Mouse (Mus musculus) neutrophil, adult 5-6 weeks (primary cell): Measurements from ENCODE around the gene Mllt3. TPM values are rescaled to one million over a fixed set of nuclear protein-coding genes. Genes with fewer than 3 reads are reported as not detected.
A peak's percentile ranks its signal among the peaks of the same experiment; 100 is the strongest.

Experiments
- ATAC-seq: fragments of 151-379, 151-347 bp; 2 replicates; pipeline ENCODE4 v1.8.0; 2017; ENCODE audit warnings: mild to moderate bottlenecking, moderate TSS enrichment; ENCODE audit not compliant: insufficient number of reproducible peaks, poor library complexity, low FRiP score, severe bottlenecking; ENCODE audit errors: extremely low read depth
- total RNA-seq: library from RNA; stranded (forward); fragments of 200-1000 nt; gene quantifications from 2 replicates; pipeline ENCODE4 v1.2.3, GENCODE M21; 2017

Mllt3 gene
- total RNA-seq, 1 experiment from 2014 or later: 16.1 TPM

DNA sequence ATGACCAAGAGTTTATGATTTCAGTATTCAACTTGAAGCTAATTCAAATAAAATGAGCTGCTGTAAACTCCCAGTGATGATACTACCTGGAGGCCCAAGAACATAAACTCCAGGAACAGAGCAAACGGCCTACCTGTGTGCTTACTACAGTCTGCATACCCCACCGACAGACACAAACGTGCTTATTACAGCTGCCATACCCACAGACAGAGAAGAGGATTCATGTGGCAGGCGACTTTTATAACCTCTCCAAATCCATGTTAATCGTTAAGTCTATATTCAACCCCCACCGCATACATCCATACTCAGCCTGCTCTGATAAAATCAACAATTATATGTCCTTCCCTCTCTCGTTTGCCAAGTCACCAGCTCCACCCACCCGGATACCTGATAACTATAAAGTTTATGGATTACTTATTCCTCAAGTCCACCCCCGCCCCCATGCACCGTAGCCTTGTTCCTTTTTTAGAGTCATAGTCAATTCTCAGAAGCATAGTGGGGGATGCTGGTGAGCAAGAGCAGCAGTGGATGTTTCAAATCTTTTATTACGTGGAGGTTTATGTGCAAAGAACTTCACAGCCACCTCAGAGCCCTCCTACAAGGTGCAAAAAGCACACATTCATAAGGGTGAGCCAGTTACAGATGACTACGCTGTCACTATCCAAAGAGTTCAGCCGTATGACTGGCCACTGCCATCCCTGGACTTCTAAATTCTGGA lies 70.0 kb downstream of the Mllt3 start:
- ATAC-seq: no peak

DNA sequence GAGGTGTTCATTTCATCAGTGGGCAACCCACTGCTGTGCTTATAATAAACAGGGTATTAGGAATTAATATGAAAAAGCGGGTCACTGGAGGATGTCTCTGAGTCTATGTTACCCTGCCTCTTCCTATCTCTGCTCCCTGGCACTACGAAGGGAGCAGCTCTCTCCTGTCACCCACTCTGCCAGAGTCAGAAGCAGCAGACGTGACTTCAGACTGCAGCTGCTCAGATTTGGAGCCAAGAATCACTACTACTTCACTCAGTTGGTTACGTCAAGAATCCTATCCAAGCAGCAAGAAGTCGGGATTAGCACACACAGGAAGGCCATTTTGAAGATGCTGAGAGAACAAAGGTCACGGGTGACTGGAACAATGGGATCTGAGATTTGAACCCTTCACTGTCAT lies 71.3 kb downstream of the Mllt3 start:
- ATAC-seq: no peak

DNA sequence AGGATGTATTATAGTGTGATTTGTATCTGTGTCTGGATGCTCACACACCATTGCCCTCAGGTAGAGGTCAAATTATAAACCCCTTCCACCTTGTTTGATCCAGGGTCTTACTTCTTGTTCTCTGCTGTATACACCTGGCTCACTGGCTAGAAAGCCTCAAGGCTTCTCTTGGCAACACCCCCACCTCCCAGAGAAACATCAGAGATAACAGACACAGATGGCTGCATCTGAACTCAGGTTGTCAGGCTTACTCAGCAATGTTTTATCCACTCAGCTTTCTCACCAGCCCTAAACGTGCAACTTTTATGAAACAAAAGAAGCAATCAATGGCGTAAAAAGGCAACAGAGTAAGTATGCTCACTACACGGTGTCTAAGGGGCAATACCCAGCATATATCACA lies 75.3 kb downstream of the Mllt3 start:
- no peak for ATAC-seq

DNA sequence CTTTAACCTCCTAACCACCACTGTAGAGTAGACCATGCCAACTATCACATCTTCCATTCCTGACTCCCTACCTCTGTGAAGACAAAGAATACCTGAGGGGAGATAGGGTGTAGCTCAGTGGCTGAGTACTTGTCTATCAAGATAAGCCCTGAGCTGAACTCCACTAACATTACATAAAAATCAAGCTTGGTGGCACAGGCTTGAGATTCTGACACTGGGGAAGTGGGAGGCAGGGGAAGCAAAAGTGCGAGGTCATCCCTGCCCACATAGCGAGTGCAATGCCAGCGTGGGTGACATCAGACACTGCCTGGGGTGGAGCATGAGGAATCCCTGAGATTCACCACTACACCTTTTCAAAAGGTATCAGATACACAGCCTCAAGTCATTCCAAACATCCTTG lies 76.0 kb downstream of the Mllt3 start:
- ATAC-seq: no peak

DNA sequence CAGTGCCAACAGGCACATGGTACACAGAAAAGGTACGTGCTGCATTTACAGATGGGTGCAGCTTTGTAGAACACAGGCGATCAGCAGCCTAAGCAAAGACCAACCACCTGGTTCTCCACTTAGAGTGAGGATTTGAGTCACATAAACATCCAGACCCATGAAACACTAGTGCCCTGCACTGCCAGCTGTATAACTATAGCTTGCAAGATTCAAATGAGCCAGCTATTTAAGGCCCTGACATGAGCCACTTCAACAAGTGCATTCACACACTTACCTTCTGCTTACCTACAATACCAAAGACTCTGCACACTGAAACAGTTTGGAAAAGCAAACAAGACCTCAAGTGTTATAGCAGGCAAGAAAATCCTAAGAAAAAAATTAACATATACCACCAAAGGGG lies 78.0 kb downstream of the Mllt3 start:
- no peak for ATAC-seq

DNA sequence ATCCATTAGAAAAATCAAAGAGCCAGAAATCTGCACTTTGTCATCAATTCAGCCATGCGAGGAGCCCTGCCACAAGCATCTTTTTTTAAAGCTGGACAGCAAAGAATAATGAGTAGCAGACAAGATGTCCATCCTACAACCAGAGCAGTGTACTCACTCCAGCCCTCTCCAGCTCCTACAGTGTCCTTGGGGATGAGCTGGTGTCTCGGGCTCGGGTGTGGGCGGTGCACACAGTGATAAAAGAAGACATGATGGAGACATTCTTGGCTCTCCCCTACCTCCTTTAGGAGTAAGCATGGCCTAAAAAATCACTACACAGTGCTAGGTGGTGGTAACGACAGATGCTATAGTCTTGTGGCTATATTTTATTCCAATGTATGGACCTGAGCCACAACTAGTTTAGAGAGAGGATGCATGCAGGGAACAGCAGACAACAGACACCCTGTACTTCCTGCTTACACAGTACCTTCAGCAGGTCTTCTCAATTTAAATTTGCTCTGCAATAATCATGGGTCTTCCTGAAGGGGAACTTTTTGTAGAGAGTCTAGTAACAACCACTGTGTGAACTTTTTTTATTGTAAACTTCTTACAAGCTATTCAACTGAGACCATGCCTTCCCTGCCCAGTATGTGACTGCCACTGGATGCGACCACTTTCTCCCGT lies 78.6 kb downstream of the Mllt3 start:
- no peak for ATAC-seq

DNA sequence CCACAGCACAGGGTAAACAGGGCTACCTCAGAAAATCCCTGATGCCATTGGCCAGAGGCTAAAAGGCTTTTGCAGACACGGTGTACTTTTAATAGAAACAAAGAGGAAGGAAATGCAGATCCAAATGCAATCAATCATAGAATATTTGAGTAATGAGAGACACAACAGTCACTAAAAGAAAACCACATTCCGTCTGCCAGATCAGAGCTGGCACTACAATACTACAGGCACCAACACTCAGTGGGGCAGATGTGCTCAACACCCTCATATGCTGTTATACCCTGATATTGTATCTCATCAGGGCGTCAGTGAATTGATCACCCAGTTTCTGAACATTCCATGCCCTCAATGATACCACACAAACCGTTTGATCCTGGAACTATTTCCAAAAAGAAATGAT lies 79.4 kb downstream of the Mllt3 start:
- no peak for ATAC-seq

DNA sequence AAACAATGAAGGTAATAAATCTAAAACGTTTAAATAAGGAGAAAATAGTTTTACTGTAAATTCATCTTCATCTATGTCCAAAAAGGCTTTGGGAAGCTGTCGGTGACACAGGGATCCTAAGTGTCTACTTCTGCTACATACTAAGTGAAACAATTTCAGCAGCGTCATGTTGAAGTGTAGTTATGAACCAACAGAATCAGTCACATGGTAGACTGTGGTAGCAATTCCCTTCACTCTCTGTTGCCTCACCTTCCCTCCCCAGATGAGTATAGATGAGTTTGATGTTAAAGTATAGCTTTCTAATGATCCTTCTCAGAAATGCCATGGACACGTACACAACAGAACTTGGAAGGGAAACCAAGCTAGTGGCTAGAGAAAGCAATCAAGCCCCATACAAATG lies 79.9 kb downstream of the Mllt3 start:
- no peak for ATAC-seq

DNA sequence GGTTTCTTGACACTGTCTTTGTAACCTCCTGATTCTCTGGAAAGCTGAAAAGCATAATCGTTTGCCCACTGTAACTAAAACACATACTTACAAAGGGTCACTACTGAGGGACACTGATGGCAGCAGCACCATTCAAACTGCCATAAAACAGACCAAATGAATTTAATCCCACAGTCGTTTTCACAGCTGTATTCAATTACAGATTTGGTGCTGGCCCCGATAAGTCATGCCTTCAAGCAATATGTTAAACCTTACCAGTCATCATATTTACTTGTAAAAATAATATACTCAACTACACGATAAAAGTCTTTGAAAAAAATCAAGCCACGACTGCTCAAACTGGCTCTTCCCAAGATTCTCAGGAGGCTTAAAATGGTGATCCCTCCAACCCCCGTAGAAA lies 83.7 kb downstream of the Mllt3 start:
- ATAC-seq: no peak

DNA sequence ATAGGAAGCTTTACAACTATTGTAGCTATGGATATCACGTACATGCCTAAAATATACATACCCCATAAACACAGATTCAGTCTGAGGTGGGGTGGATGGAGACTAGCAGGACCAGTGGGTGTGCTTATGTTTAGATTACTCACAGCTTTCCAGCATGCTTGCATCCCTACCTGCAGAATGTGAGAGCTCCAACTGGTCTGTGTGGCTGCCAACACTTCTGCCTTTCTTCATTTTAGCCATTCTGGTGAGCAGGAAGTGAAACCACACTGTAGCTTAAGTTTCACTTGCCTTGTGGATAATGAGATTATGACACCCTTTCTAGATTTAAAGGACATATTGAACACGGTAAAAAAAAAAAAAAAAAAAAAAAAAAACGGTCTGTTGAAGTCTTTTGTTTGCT lies 88.8 kb downstream of the Mllt3 start:
- peak; percentile 90 for ATAC-seq

DNA sequence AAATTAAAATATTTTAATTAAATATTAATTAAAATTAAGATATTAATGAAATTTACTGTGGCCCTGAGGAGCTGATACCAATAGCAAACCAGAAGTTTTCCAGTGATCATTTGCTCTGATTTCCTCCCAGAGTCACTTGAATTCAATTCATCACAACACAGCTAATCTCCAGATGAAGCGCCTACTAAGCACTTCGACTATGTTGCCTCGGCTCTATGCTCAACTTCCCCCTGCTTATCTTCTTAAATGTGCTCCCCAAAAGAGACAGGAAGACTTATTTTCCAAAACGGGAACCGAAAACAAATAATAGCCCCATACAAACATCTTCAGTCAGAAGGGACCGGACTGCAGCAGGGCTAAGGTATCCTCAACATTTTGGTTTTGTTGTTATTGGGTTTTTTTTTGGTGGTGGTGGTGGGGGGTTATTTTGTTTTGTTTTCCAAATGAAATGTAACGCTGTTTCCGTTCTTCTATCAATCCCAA lies 90.2 kb downstream of the Mllt3 start:
- ATAC-seq: no peak

DNA sequence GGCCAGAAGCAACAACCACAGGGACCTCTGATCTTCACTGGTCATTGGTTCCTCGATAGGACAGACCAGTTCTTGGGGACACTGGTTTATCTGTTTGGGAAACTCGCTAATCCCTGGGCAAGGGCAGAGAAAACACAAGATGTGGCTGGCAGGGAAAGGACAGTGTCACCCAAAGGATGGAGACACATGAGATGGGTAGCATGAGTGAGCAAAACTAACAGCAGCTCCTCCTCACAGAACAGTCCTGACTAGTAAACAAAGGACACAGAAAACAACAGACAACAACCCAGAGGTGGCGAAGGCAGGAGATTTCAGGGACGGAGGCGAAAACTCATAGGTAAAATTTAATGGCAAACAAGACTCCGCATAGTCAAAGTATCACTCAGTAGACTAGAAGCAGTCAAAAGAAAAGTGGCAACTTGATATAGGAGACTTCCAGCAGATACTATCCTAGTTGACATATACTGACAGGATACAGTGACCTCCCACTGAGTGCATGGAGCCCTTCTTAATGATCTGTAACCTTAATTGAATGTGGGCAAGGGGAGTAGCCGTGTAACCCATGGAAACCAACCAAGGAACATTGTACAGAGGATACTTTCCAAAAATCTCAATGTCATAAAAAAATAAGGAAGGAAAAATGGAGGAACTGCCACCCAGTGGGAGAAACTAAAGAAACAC lies 93.5 kb downstream of the Mllt3 start:
- no peak for ATAC-seq

DNA sequence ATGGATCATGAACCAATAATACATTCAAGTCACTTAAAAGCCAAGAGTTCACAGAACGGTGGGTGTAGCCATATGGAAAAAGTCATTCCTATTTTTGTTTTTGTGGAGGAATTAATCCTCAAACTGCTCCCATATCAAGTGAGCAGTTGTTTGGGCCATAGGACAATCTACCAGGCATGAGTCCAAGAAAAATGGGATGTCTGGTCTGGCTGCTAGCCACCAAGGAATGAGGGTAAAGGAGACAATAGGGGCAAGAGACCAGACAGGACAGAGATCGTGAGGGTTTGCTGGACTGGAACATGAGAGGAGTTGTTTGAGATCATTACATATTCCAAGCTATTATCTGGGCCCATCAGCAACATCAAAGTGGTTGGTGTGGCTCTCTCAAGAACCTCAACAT lies 96.8 kb downstream of the Mllt3 start:
- no peak for ATAC-seq

DNA sequence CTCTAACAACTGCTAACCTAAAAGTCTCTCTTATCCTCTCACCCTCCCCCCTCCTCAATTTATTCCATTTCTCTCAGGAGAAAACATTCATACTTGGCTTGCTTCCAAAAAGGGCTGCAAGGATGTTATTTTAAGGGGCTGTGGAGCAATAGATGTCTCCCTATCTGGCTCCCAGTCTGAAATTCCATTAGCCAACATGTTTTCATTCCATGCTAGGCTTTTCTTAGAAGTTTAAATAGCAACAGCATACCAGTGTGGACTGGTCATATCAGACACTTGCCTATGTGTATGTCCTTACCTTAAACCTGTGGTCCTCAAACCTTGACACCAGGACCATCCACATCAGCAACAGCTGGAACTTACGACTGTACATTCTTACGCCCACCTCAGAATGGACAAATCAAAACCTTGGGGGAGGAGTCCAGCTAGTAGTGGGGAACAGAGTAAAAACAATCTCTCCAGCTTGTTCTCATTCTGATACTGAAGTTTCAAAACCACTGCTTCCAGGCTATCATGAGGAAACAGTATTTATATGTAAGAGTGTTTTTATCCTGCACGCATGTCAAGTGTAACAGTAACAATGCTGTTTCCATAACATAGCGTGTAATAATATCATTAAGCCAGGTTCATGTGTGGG lies 99.3 kb downstream of the Mllt3 start:
- no peak for ATAC-seq

DNA sequence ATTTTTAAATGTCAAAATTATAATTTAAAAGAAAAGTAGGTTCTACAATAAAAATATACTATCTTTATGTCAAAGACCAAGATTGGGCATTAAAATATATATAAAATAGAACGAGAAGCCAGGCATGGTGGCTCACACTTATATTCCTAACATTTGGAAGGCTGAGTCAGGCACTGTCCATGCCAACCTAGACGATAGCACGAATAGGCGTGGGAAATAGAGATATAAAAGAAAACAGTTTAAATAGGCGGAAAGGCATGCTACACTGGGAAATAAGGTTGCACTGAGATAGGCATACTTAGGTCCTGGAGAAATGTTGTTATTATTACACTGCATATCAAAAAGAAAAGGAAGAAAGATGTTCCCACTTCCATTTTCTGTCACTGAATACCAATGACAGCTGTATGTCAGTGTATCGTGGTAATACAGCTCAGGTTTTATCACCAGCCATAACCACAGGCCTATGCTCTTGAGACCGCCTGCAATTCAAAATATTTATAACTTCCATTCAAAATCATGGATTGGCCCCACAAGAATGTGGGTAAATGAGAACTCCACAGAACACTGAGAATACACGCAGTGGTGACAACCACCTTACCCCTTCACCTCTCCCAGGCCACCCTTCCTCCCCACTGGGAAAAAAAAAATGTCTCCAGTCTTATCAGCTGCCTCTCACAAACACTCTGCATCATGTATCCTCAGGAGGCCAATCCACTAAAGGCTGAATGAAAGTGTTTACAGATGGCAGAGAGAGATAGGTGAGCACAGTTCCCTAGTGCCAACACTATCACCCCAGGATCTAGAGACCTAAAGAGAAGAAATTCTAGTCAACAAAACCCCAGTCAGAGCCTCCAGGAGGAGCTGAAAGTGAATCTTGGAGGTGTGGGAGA lies 102.6 kb downstream of the Mllt3 start:
- ATAC-seq: no peak

DNA sequence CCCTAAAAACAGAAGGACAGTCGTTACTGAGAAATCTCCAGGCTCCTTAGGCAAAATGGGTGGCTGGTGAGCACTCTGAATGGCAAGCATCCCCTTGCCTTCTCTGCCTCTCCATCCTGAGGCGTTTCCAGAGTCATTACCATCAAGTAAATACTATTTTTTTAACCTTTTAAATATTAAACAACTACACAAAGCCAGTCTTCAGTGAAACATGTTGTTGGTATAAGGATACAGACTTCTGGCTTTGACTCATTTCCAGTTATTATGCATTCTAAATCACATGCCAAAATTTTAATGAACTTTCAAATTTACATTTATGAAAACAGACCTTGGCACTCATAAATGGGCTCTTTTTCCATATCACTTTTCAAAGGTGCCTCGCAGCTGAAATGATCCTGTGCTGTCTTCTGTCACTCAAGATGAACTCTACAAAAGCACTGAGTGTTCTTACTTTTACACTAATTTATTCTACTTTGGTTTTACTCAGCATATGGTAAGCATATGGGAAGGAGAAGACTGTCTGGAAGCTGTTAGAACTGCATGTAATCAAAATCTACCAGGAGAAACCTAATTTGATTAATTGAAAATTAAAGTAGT lies 104.5 kb downstream of the Mllt3 start:
- no peak for ATAC-seq

DNA sequence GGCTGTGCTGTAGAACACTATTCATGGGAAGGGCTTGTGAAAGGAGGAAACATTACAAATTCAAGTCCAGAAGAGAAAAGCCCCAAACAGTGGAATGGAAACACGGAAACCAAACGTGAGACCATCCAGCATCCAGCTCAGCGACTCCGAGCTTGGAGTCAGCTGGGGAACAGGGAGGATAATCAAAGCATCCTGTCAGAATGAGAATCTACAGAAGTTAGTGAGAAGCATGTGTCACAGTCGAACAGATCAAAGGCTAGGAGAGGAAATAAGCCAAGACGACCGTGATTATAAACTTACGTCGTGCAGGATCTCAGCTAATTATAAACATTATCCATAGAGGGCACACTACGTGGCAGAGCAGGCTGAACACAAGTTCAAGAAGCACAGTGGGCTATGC lies 105.8 kb downstream of the Mllt3 start:
- ATAC-seq: no peak

DNA sequence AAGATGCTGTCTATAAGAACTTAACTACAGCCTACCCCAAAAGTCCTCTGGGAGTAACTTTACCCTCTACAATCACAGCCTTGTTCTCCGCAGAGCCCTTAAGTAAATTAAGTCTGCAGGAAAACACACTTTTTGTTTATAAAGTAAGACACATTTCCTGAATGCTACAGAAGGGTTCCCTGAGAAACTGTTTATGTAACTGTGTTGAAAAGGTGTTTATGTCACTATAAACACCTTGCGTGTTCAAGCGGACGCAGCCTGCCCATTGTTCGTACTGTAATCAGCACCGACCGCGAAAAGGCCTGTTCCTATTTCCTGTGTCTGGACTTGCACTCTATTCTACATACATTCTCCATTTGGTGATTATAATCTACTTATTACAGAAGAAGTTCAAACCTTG lies 112.5 kb downstream of the Mllt3 start:
- no peak for ATAC-seq
